Mouse (Mus musculus) limb, embryonic 14.5 days (tissue): ENCODE measurements around the gene Pigr. TPM values are rescaled to one million over a fixed set of nuclear protein-coding genes. Genes with fewer than 3 reads are reported as not detected.

Source experiments
- ATAC-seq: fragments of 200-750 bp; cut with Nextera tagmentation; 2 replicates; pipeline ENCODE4 v1.8.0; 2017; ENCODE audit warnings: low read depth, moderate number of reproducible peaks, moderate TSS enrichment; ENCODE audit not compliant: low FRiP score
- DNase-seq: peaks from one replicate; pipeline ENCODE4 v3.0.0-alpha.2; 2015; ENCODE audit warnings: low spot score
- H3K27ac ChIP-seq: fragments of 300-500 bp; sonication (generic); replicated peaks from 2 replicates; pipeline ENCODE4 v1.5.1; 2014; ENCODE audit warnings: low read depth, mild to moderate bottlenecking, low read length, moderate library complexity, mixed read lengths
- H3K27me3 ChIP-seq: fragments of 300-500 bp; sonication (generic); 2 replicates; pipeline ENCODE4 v1.6.1; 2014; ENCODE audit warnings: low read length, mixed read lengths; ENCODE audit not compliant: control insufficient read depth, insufficient read depth
- H3K36me3 ChIP-seq: fragments of 300-500 bp; sonication (generic); 2 replicates; pipeline ENCODE4 v1.6.1; 2014; ENCODE audit warnings: mild to moderate bottlenecking, low read length, moderate library complexity, mixed read lengths; ENCODE audit not compliant: control insufficient read depth, insufficient read depth
- H3K4me1 ChIP-seq: fragments of 300-500 bp; sonication (generic); 2 replicates; pipeline ENCODE4 v1.6.1; 2014; ENCODE audit warnings: antibody characterized with exemption, low read length, mixed read lengths; ENCODE audit not compliant: control insufficient read depth, insufficient read depth
- H3K4me2 ChIP-seq: fragments of 300-500 bp; sonication (generic); replicated peaks from 2 replicates; pipeline ENCODE4 v1.6.1; 2014; ENCODE audit warnings: low read depth, mild to moderate bottlenecking, low read length, moderate library complexity; ENCODE audit not compliant: severe bottlenecking
- H3K4me3 ChIP-seq: fragments of 300-500 bp; sonication (generic); replicated peaks from 2 replicates; pipeline ENCODE4 v1.5.1; 2014; ENCODE audit warnings: low read length
- H3K9ac ChIP-seq: fragments of 300-500 bp; sonication (generic); 2 replicates; pipeline ENCODE4 v1.6.1; 2014; ENCODE audit warnings: mild to moderate bottlenecking, low read depth, low read length, moderate library complexity; ENCODE audit not compliant: severe bottlenecking
- H3K9me3 ChIP-seq: fragments of 300-500 bp; sonication (generic); 2 replicates; pipeline ENCODE4 v1.6.1; 2016; ENCODE audit warnings: low read length; ENCODE audit not compliant: control insufficient read depth
- POLR2A ChIP-seq: fragments of 200-500 bp; IDR thresholded peaks from 2 replicates; pipeline ENCODE4 v1.8.0; 2012; ENCODE audit warnings: inconsistent platforms, mild to moderate bottlenecking, moderate library complexity, borderline replicate concordance; ENCODE audit not compliant: insufficient read depth, insufficient read length; ENCODE audit errors: extremely low read depth
- WGBS: fragments of 180-500 bp; shearing (Covaris S2); extraction: QIAGEN DNeasy Blood & Tissue Kit; methylation state at CpG from one replicate; pipeline ENCODE4 v1.1.7; 2014; 5-methylcytosine and 5-hydroxymethylcytosine counted together
- polyA plus RNA-seq, 2 experiments: library from polyadenylated mRNA; depleted of rRNA in 1 of 2; stranded (reverse) in 1 of 2; unstranded in 1 of 2; fragments of >200 nt; fragmentation: Nextera tagmentation in 1 of 2; extraction: Ambion mirVana in 1 of 2; gene quantifications; 2 replicates each; pipeline versions ENCODE4 v1.2.1 to v1.2.3; 2012 to 2014

The Pigr gene
- polyA plus RNA-seq, 2 experiments, result 0.15 TPM; not detected in 1

DNA sequence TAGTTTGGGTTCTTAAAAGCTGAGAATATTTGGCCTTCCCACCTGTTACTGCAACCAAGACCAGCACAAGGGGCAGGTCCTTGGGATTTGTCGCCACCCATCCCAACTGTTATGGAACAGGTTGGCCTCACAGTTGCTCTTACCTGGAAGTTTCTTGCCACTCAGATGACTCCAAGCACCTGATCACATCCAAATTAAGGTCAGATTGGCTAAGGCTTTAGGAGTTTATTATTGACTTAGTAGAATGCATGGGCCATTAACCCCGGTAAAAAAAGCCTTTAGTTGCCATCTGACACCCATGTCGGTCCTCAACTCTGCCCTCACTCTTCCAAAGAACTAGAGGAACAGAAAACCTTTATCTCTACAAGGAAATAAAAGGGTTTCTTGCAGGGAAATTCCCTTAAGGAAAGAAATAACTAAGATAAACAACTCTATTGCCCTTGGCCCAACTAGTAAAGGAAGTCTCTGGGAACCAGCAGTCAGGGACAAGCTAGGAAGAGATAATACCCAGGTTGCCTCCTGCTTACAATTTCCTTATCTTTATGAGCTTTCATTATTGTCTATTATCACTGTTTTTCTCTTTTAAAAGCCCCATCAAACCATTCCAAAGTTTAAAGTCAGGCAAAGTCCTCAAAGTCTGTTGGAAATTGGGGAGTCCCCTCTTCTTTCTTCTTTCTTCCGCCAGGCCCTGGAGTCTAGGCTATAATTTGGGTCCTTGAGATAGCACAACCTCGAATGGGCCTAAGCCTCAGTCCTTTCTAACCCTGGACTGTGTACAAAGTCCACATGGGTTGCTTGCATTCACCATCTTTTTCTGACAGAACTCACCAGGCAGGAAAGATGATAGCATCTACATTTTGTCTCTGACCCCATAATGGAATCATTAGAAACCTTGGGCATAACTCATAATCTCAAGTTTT, 6.0 kb downstream of the Pigr start:
- no peaks in the 10 kb centered on the region for H3K36me3 ChIP-seq
- H3K27ac ChIP-seq, result no peak overlapping the region
- no peaks in the 10 kb centered on the region for H3K4me1 ChIP-seq
- ATAC-seq, result no peak
- no peak overlapping the region for H3K4me2 ChIP-seq
- H3K9me3 ChIP-seq, result no peaks in the 10 kb centered on the region
- H3K27me3 ChIP-seq, result no peaks in the 10 kb centered on the region
- DNase-seq, result no peak
- TF ChIP-seq POLR2A, result no peak
- no peak overlapping the region for H3K9ac ChIP-seq
- no peak overlapping the region for H3K4me3 ChIP-seq
- WGBS, result 63% methylated on average over 5 of the region's 5 CpGs

DNA sequence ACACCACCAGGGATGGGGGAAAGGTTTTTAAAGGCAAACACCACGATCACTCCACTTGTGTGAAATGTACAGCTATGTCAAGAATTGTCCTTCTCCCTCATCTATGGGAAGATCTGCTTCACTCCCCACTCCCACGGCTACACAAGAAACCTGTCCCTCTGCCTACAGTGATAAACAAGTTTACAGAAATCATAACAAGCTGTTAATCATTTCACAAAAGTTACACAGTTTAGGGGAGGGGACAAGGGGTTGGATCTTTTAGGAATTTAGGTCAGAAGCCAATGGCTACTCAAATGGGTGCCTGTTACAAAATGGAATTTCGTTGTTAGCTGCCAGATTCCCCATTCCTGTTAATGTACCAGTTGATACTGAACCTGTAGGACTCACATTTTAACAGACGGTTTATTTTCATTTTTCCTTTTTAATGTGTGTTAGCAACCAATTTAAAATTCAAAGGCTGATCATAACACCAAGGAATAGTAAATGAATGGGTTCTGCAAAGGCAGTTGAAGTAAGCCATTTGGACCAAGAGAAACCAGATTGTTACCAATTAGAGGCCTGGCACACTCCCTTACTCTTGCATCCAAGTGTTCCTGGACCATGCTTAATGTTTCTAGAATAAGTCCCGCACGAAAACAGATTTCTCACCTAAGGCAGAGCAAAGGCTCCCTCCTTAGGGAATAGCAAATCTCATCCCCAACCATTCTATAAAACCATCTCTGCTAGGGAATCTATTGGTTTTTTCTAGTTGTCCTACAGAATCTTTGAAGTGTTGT, 8.9 kb downstream of the Pigr start:
- Histone ChIP-seq H3K9me3 (no peaks in the 10 kb centered on the region), H3K4me3 (no peak overlapping the region), H3K9ac (no peak overlapping the region), H3K27me3 (no peaks in the 10 kb centered on the region), H3K4me2 (no peak overlapping the region), H3K4me1 (no peaks in the 10 kb centered on the region), H3K27ac (no peak overlapping the region), H3K36me3 (no peaks in the 10 kb centered on the region)
- no peak for DNase-seq
- no peak for ATAC-seq
- TF ChIP-seq POLR2A, result no peak
- 88% methylated on average over 6 of the region's 6 CpGs for WGBS

DNA sequence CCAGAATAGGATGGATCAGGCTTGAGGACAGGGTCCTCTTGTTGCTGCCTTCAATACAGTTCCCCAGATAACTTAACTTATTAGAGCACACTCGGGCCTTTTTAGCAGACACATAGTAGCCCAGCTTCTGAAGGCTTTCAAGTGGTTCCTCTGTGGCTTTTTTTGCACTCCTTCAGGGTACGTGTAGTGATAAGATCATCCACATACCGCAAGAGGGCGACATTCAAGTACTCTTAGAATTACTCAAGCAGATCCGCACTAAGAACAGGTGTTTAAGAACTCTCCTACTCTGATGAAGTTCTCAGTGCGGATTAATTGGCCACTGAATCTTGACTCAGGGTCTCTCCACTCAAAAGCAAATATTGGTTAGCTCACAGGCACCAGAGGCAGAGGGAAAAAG, 11.8 kb downstream of the Pigr start:
- Histone ChIP-seq H3K4me2 (no peak overlapping the region), H3K9ac (no peak overlapping the region), H3K36me3 (no peaks in the 10 kb centered on the region), H3K27me3 (no peaks in the 10 kb centered on the region), H3K9me3 (no peaks in the 10 kb centered on the region), H3K4me1 (no peaks in the 10 kb centered on the region), H3K27ac (no peak overlapping the region), H3K4me3 (no peak overlapping the region)
- no peak for DNase-seq
- WGBS, result 56% methylated on average over 6 of the region's 6 CpGs
- no peak for ATAC-seq
- TF ChIP-seq POLR2A, result no peak

DNA sequence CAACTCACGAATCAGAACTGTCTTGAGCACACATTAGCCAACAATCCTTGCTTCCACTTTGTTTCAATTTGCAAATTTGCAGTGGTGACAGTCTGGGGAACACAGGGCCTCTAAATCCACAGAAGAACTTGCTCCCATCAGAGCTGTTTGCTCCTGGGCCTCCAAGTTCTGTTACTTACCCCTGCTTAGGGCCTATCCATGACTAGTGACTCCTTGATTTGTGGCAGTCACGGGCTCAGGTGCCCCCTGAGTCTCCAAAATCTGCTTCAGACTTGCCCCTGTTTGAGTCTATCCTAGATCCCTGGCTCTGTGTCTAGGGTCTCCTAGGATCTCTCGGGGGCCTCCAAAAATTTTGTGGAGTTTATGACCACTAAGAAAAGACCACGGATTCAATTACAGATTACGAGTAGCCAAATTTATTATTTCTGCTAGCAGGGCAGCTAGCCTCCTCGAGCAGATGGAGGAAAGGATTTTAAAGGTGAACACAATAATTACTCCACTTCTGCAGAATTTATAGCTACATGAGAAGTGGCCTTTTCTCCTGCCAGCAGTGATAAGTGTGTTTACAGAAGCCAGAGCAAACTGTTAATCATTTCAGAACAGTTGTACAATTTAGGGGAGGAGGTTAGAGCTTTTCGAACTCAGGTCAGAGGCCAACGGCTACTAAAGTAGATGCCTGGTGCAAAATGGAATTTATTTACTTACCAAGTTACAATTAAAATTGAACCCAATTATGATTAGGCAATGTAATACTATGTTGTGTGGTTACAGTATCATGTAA, 14.3 kb downstream of the Pigr start:
- Histone ChIP-seq H3K9ac (no peak overlapping the region), H3K27ac (no peak overlapping the region), H3K27me3 (no peaks in the 10 kb centered on the region), H3K36me3 (no peaks in the 10 kb centered on the region), H3K4me2 (no peak overlapping the region), H3K4me1 (no peaks in the 10 kb centered on the region), H3K9me3 (no peaks in the 10 kb centered on the region), H3K4me3 (no peak overlapping the region)
- WGBS, result 35% methylated on average over 8 of the region's 8 CpGs
- DNase-seq (no peak), ATAC-seq (no peak)
- no peak for TF ChIP-seq POLR2A

DNA sequence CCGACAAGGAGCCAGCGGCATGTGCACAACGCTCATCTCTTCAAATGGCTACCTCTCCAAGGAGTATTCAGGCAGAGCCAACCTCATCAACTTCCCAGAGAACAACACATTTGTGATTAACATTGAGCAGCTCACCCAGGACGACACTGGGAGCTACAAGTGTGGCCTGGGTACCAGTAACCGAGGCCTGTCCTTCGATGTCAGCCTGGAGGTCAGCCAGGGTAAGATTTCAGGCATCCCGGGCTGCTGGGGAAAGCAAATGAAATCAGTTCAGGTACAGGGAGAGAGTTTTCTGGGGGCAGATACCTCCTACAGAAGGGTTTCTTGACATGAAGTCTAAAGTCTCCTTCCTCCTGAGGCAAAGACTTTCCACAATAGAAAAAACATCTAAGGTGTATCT, 15.1 kb downstream of the Pigr start:
- WGBS, result 80% methylated on average over 7 of the region's 7 CpGs
- no peak for ATAC-seq
- Histone ChIP-seq H3K36me3 (no peaks in the 10 kb centered on the region), H3K9ac (no peak overlapping the region), H3K9me3 (no peaks in the 10 kb centered on the region), H3K4me3 (no peak overlapping the region), H3K4me1 (no peaks in the 10 kb centered on the region), H3K27ac (no peak overlapping the region), H3K27me3 (no peaks in the 10 kb centered on the region), H3K4me2 (no peak overlapping the region)
- no peak for DNase-seq
- no peak for TF ChIP-seq POLR2A
